Mouse (Mus musculus) lung, postnatal 36 days (tissue): ENCODE results near the gene Gm49354.
"Not testable (repeated sequence)": the region's sequence is repeated elsewhere in the genome, so short reads cannot be mapped to it uniquely, and the experiment has no call there.

Experiments used
- DNase-seq: peaks from one replicate; pipeline ENCODE4 v3.0.0; 2022; ENCODE audit warnings: mixed read lengths

Gene Gm49354

GRCm38 (mm10) chr13:59766786-59767515 is 15.1 kb downstream of the Gm49354 start:
- DNase-seq: peak; percentile 39

GRCm38 (mm10) chr13:59762791-59763190 is 19.3 kb downstream of the Gm49354 start:
- no peak for DNase-seq

- no peak for DNase-seq
Measured at GRCm38 (mm10) chr13:59756906-59757305, 25.1 kb downstream of the Gm49354 start.

- DNase-seq: no peak
Measured at GRCm38 (mm10) chr13:59750310-59750709, 31.7 kb downstream of the Gm49354 start.

GRCm38 (mm10) chr13:59746711-59747110 is 35.3 kb downstream of the Gm49354 start, which contains the start of gene 1700014D04Rik:
Gene 1700014D04Rik, minus strand, starts transcription at chr13:59746752.
- no peak for DNase-seq

- DNase-seq: no peak
Measured at GRCm38 (mm10) chr13:59746164-59746563, 35.9 kb downstream of the Gm49354 start.

GRCm38 (mm10) chr13:59745462-59745861 is 36.6 kb downstream of the Gm49354 start:
- DNase-seq: no peak

GRCm38 (mm10) chr13:59741697-59742096 is 40.3 kb downstream of the Gm49354 start:
- peak; percentile 31 for DNase-seq

- peak; percentile 40 for DNase-seq
Measured at GRCm38 (mm10) chr13:59741096-59741495, 40.9 kb downstream of the Gm49354 start.

- no peak for DNase-seq
Measured at GRCm38 (mm10) chr13:59739397-59739796, 42.6 kb downstream of the Gm49354 start.

GRCm38 (mm10) chr13:59738455-59738854 is 43.6 kb downstream of the Gm49354 start:
- no peak for DNase-seq

- peak; percentile 11 for DNase-seq
Measured at GRCm38 (mm10) chr13:59735190-59735589, 46.9 kb downstream of the Gm49354 start.

- peak; percentile 23 for DNase-seq
Measured at GRCm38 (mm10) chr13:59734347-59734746, 47.7 kb downstream of the Gm49354 start.

GRCm38 (mm10) chr13:59733936-59734335 is 48.1 kb downstream of the Gm49354 start:
- DNase-seq: no peak

- no peak for DNase-seq
Measured at GRCm38 (mm10) chr13:59731652-59732051, 50.4 kb downstream of the Gm49354 start, which contains the start of gene Spata31d1d. Gene Spata31d1d, minus strand, starts transcription at chr13:59731752.

- DNase-seq: peak; percentile 86
Measured at GRCm38 (mm10) chr13:59728378-59729093, 53.5 kb downstream of the Gm49354 start.

GRCm38 (mm10) chr13:59726139-59726867 is 55.7 kb downstream of the Gm49354 start:
- no peak for DNase-seq

- DNase-seq: not testable (repeated sequence)
Measured at GRCm38 (mm10) chr13:59722089-59722488, 60.0 kb downstream of the Gm49354 start.

- DNase-seq: no peak
Measured at GRCm38 (mm10) chr13:59719475-59719874, 62.6 kb downstream of the Gm49354 start.

GRCm38 (mm10) chr13:59718857-59719440 is 63.1 kb downstream of the Gm49354 start:
- DNase-seq: peak; percentile 58

- no peak for DNase-seq
Measured at GRCm38 (mm10) chr13:59713710-59714109, 68.3 kb downstream of the Gm49354 start.

GRCm38 (mm10) chr13:59711984-59712383 is 70.1 kb downstream of the Gm49354 start, which contains the start of gene Spata31d1b:
Gene Spata31d1b, plus strand, starts transcription at chr13:59712284.
- DNase-seq: not testable (repeated sequence)

GRCm38 (mm10) chr13:59710230-59710629 is 71.8 kb downstream of the Gm49354 start, which contains the start of gene Spata31d1a:
Gene Spata31d1a, minus strand, starts transcription at chr13:59710330.
- DNase-seq: no peak
